Comparison of ENCODE assay signal across 17 mouse cellular contexts in the genomic region with DNA sequence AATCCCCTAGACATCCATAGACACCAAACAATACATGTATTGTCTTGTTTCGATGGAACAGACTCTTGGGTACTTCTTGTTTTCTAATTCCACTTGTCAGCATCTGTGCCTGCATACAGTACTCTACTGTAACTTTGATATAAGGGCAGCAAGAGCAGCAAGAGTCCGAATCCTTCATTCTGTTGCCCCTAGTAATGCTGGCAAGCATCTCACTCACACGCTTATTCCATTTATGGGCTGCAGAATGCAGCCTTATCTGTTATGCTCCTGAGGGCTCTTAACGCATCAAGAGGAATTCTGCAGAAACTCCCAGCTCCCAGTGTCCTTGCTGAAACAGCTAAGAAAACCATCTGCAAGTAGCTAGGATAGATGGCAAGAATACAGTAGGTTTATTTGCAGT.
"Had no signal": no experiment of that assay in that cellular context is flagged by ENCODE, and none has a peak within 500 bp of the region (broad histone marks: within the 10 kb centered on the region; RNA-seq: fewer than 3 reads in every experiment).

No protein-coding gene starts in this region.

- DNase-seq: liver, postnatal 0 days; lung, adult 2 months; lung, postnatal 10 days; lung, postnatal 36 days; right cerebral cortex, postnatal 14 days; thymus, adult 2 months; thymus, postnatal 25 days; thymus, postnatal 4 days had no signal

- H3K4me3 ChIP-seq: liver, embryonic 15.5 days; megakaryocyte, embryonic 14.5 days; midbrain, embryonic 13.5 days; midbrain, embryonic 15.5 days; neural tube, embryonic 13.5 days; stomach, embryonic 15.5 days had no signal

- H3K9me3 ChIP-seq: liver, embryonic 15.5 days; megakaryocyte, embryonic 14.5 days; midbrain, embryonic 13.5 days; midbrain, embryonic 15.5 days; neural tube, embryonic 13.5 days; stomach, embryonic 15.5 days had no signal

- H3K4me2 ChIP-seq: liver, embryonic 15.5 days; midbrain, embryonic 11.5 days; midbrain, embryonic 13.5 days; midbrain, embryonic 15.5 days; neural tube, embryonic 13.5 days; stomach, embryonic 15.5 days had no signal

- H3K9ac ChIP-seq: liver, embryonic 15.5 days; liver, postnatal 0 days; midbrain, embryonic 13.5 days; midbrain, embryonic 15.5 days; neural tube, embryonic 13.5 days; stomach, embryonic 15.5 days had no signal

- H3K4me1 ChIP-seq: liver, embryonic 15.5 days; megakaryocyte, embryonic 14.5 days; midbrain, embryonic 15.5 days; neural tube, embryonic 13.5 days; stomach, embryonic 15.5 days had no signal

- H3K27me3 ChIP-seq: liver, embryonic 15.5 days; megakaryocyte, embryonic 14.5 days; midbrain, embryonic 13.5 days; midbrain, embryonic 15.5 days; neural tube, embryonic 13.5 days; stomach, embryonic 15.5 days had no signal

- H3K36me3 ChIP-seq: liver, embryonic 15.5 days; midbrain, embryonic 13.5 days; midbrain, embryonic 15.5 days; neural tube, embryonic 13.5 days; stomach, embryonic 15.5 days had no signal

- H3K27ac ChIP-seq: liver, embryonic 15.5 days; macrophage; midbrain, embryonic 13.5 days; midbrain, embryonic 15.5 days; neural tube, embryonic 13.5 days; stomach, embryonic 15.5 days; stomach, postnatal 0 days had no signal

- ATAC-seq: liver, postnatal 0 days; midbrain, embryonic 13.5 days; midbrain, embryonic 15.5 days had no signal
